Mouse (Mus musculus): ENCODE measurements around the gene Myh3. TPM values are rescaled to one million over a fixed set of nuclear protein-coding genes. Genes with fewer than 3 reads are reported as not detected.

The Myh3 gene
- 0.07 TPM in 1 of 2 replicates, not detected in the other for total RNA-seq (2021)
- long read RNA-seq, experiment 1: 0 reads
- long read RNA-seq, experiment 2, partial matches to known transcripts: 1 of 1 reads
- long read RNA-seq, experiment 2, other reads (novel, unspliced or antisense): 0 of 1 reads

DNA sequence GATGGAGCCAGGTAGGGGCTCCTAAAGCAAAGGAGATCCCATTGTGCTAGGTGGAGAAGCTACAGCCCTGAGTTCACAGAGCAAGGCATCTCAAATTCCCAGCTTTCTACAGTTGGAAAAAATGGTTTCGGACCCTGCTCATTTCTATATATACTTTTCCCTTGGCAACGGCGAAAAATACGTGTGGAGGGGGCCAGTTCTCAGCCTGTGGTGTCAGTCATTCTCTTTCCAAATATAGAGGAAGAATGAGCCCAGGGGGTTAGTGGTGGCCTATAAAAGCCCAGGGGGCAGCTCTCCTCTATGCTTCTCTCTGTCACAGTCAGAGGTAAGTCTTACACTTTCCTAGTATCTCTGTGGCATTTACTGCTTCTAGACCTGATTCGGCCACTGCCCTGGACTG, at the start of gene Myh3:
Gene Myh3, plus strand, starts transcription at position 301 of the 400 bp plus-strand sequence.
- no peak for DNase-seq

DNA sequence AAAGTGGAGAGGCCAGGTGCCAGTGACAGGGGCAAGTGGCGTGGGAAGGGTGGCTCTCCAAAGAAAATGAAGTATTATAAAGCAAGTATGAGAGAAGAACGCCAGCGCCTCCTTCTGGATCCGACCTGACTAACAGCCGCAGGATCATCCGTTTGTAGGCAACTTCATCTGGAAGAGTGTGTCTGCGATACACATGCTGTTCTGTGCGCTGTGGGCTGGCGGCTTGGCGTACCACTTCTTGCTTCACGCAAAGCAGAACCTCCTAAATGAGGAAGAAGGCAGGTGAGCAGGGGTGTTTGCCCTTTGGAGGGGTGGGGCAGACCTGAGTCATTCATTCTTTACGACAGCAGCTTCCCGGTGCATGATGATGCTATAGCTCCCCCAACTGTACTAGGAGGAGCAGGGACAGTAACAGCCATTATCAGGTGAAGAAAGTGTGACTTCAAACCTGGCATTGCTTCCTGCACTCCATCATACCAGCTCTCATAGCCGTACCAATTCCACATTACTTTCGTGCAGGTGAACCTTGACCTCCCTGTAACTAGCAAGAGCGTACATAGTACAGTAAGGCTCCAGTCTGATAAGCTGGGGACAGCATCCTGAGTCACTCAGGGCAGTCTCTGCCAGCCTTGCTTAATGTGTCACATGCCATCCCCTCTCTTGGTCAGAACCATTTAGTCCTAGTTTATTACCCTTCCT, 47.0 kb upstream of the Myh3 start:
- peak; percentile 48 for DNase-seq

DNA sequence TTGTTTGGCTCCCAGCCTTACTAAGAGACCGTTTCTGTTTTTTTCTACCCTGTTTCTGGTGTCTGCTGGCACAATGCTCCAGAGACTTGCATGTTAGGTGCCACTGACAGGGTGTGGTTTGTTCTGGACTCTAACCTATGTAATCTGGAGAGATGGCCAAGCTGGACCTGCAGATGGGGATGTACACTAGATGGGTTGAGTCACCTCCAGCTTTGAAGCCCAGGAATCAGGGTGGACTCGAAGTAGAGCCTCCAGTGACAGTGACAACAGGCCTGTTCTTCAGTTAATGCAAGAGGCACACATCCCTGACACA, 46.5 kb upstream of the Myh3 start:
- DNase-seq: no peak

GRCm38 (mm10) chr11:67034775-67035485, 43.2 kb upstream of the Myh3 start:
- DNase-seq: no peak

DNA sequence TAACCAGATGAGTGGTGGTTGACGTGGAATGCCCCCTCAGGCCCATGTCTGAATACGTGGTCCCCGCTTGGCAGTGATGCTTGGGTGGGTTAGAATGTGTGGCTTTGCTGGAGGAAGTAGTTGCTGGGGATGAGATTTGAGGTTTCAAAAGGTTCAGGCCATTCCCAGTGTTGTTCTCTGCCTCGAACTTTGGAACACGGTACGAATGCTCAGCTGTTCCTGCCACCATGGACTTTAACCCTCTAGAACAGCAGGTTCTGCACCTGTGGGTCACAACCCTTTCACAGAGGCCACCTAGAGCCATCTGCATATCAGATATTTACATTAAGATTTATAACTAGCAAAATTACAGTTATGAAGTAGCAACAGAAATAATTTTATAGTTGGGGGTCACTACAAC, 41.9 kb upstream of the Myh3 start:
- no peak for DNase-seq

DNA sequence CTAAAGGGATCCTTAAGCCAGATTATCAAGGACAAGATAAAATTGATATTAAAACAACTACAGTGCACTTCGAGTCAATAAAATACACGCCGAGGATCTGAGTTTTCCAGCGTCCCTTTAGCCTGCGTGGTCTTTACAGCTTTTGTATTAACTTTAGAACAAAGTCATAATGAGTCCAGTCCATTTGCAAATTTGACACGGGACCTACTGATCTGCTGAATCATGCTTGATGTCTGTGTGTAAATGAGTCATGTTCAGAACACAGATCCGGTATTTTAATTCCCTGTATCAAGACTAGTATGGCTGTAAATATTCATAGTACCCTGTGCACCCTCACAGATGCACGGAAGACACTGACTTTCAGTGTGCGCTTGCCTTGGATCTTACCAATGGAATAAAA, 41.2 kb upstream of the Myh3 start:
- DNase-seq: no peak

DNA sequence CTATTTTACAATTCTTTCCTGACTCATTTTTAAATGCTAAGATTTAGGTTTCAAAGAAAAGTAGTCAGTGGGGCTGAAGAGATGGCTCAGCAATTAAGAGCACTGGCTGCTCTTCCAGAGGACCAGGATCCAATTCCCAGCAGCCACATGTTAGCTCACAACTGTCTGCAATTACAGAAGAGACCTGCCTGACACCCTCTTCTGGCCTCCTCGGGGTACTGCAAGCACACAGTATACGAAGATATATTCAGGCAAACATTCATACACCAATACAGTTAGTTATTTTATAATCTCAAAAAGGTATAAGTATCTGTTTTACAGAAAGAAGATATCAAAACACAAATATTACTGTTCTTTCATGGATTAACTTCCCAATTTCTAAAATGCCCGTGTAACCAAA, 38.3 kb upstream of the Myh3 start:
- DNase-seq: no peak

DNA sequence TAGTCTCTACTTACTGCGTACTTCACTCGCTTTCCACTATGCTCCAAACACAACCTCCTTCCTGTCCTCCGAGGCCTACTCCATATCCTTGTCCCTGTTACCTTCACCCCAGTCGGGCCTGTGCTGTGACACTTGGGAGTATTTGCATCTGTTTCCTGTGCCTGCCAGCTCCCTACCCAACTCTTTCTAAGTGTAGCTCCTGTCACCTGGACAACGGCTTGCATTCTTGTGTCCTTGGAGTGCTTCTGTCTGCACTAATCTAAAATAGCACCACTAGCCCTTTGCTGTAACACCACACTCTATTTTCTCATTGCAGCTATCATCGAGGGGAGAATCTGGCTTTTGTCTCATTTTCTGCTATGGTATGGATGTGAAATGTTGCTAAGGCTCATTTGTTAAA, 37.6 kb upstream of the Myh3 start:
- DNase-seq: no peak

- DNase-seq: no peak
These were observed 35.1 kb upstream of the Myh3 start for GRCm38 (mm10) chr11:67043007-67043406.

GRCm38 (mm10) chr11:67044959-67045358, 33.1 kb upstream of the Myh3 start:
- DNase-seq: no peak

DNA sequence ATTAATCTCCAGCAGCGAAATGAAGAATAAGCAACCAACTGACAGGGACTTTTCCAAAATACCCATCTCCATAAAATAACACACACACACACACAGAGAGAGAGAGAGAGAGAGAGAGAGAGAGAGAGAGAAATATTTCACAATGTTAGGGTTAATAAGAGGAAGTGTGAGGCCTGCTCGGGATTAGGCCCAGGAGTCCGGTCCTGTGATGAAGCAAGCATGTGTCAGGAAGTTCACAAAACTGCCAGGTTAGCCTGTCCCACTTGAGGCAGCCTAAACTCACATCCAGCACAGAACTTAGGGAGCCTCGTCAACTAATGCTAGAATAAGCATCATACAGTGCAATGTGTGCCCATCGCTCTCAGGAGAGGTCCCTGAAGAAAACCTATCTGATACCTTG, 30.9 kb upstream of the Myh3 start:
- DNase-seq: no peak

GRCm38 (mm10) chr11:67048496-67048895, 29.6 kb upstream of the Myh3 start:
- DNase-seq: no peak

DNA sequence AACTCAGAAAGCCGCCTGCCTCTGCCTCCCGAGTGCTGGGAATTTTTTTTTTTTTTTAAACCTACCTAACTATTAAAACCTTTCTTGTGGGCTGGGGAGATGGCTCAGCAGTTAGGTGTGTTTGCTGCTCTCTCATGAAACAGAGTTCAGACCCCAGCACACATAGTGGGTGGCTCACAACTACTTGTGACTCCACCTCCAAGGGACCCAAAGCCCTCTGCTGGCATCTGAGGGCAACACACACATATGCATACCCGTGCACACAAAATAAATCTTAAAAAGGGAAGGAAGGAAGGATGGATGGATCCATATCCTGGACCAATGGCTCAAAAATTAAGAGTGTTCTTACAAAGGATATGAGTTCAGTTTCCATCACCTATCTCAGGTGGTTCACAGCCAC, 28.8 kb upstream of the Myh3 start:
- DNase-seq: no peak

GRCm38 (mm10) chr11:67051676-67052320, 26.3 kb upstream of the Myh3 start:
- DNase-seq: no peak

DNA sequence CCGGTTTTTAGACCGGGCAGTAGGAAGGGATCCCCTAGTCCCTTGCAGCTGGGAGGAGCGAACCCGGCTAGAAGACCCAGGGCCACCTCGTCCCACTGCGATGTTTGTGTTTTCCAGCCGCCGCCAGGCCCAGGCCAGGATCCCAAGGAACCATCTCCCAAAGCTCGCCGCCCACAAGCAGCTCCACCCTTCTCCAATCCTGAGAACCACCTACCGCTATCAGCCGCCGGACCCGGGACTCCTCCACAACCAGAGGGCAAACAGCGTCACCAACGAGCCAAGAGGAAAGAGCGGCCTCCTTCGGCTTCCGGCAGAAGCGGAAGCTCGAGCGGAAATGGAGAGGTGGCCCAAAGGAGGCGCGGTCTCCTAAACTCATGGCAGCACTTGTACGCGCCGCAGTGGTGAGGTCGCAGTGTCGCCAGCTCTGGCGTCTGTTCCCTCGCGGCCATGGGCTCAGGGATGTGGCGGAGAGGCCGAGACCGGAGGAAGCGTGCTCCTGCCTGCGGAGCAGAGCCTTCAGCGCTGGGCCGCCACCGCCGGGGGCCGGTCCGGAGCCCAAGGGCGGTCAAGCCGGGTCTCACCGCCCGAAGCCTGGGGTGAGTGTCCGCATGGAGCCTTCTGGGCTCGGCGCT, 25.7 kb upstream of the Myh3 start, which contains the start of the genes Adprm and Sco1:
Gene Adprm, minus strand, starts transcription at position 274 of the 632 bp plus-strand sequence.
Gene Sco1, plus strand, starts transcription at position 350 of the 632 bp plus-strand sequence.
- DNase-seq: peak; percentile 94

- DNase-seq: no peak
These were observed 23.2 kb upstream of the Myh3 start for GRCm38 (mm10) chr11:67054754-67055365.

DNA sequence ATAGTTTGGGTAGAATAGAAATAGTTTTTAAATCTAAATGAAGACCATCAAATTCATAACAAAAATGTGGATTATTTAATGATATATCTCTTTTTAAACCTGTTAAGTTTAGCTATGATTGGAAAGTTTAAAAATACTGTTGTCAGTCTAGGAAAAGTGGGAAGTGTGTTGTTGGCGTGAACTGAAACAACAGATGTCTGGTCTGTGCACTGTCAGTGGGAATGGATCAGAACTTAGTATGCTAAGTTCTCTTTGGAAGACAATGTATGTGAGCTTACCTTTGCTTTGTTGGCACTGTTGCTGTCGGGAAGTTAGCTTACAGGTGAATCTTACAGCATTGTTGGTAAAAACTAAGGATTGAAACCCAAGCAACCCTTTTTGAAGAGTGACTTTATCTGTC, 16.8 kb upstream of the Myh3 start:
- DNase-seq: no peak

DNA sequence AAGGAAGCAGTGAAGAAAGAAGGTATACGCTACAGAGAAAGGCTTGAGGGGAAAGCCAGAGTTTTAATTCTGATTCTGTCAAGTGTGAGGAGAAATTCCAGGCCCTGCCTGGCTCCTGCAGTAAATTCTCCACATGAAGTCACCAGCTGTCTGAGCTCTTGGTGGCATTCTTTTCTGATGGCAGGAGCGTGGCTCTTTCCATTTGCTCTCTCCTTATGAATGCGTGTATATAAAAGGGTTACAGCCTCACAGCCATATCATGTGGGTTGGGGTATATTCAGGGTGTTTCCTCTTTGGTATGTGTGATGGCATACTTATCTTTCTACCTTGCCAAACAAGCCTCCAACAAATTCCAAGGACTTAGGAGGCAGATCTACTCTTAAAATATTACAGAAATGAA, 15.4 kb upstream of the Myh3 start:
- no peak for DNase-seq

DNA sequence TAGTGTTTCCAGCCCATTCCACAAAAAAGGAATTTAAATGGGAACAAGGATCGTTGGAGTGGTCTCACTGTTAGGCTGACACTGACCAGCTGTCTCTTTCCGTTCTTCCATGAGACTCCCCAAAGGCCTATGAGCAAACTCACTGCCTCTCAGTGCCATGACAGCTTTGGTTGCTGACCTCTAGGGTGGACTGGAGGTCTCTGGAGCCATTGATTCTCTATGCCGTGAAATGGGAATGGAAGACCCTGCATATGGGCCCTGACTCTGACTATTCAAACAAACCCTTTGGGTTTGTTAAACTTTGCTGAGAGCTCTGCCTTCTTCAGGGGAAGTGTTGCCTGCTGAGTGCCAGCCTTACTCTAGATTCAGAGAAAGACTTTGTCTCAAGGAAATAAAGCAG, 10.4 kb upstream of the Myh3 start:
- no peak for DNase-seq

GRCm38 (mm10) chr11:67072615-67073130, 5.4 kb upstream of the Myh3 start:
- DNase-seq: no peak

DNA sequence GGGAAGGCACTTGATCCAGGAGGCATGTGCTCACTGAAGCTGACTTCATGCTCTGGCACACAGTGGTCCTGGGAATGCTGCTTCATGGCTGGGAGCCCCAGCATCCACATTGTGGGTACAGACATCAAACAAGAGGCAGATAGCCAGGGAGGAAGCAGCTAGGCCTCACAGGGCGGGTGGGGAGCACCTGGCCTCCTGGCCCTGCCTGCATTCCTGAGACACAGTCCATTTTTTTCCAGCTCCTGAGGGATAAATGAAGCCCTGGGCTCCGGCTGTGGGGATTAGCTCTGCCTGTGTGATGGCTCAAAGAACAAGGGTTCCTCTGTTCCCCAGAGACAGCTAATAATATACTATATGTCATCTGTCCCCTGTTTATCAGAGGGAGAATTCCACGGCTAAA, 3.1 kb upstream of the Myh3 start:
- DNase-seq: no peak

- DNase-seq: no peak
These were observed 1.3 kb upstream of the Myh3 start for GRCm38 (mm10) chr11:67076781-67077180.
